Mouse (Mus musculus) heart, postnatal 4 days (tissue): ENCODE measurements at regions not wholly inside any gene's neighbourhood (a gene's known extent, or its start where the extent isn't known, plus 50 kb on each side); places are given as distances from the start of the nearest gene placed in this dataset.

ENCODE experiments used
- DNase-seq: peaks from one replicate; pipeline ENCODE4 v3.0.0; 2021

DNA sequence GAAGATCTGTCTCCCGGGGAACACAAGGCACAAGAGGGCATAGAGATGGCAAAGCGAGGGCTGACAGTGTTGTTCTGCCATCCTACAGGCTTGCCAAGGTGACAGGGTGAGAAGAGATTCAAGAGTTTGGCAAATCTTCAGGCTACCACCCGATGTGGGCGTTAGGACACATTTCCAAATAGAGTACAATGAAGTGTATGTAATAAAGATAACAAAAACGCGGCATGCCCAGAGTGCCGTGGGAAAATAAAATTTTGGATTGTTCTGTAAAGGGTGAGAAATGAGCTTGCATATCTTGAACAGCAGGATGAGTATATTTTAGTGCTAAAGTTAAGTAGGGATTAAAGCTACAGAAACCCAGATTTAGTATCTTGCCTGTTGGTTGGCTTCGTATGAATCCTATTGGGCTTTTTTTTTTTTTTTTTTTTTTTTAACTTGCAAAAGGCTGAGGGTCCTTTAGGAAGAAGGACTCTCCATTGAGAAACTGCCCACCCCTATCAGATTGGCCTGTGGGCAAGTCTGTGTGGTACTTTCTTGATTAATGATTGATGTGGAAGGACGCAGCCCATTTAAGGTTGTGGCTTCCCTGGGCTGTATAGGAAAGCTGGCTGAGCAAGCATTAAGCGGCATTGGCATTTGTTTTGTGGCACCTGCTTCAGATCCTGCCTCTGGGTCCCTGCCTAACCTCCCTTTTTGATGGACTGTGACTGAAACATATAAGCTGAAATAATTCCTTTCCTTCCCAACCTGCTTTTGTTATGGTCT is 131.7 kb upstream of the Marcks start:
- no peak for DNase-seq

GRCm38 (mm10) chr10:37266909-37267308 is 128.2 kb upstream of the Marcks start:
- no peak for DNase-seq

DNA sequence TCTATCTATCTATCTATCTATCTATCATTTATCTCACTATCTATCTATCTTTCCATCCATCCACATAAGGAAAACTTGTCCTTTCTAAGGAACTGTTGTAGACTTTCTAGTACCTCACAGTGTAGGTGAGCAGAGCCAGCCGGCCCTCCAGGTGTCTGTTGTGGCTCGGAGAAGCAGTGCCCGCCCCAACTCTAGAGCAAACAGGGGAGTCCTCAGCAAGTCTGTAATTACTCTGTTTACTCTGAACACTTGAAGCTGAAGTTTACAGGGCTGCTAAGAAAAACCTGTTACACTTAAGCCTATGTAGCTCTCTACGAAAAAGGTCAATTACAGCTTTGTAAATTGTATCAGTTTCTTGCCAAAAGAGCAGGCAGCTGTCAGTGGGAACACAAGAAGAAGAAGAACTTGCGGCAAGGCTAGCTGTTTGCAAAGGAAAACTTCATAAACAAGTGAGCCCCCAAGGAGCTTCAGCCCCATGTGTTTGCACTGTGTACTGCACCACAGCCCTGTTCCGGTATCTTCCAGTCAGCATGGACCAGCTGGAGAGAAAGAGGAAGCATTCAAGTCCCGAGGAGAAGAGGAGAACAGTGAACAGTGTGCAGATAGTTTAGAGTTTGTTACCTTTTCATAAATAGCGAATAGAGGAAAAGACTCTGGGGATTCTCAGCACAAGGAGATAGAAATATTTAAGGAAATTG is 122.2 kb upstream of the Marcks start:
- DNase-seq: peak; percentile 25

DNA sequence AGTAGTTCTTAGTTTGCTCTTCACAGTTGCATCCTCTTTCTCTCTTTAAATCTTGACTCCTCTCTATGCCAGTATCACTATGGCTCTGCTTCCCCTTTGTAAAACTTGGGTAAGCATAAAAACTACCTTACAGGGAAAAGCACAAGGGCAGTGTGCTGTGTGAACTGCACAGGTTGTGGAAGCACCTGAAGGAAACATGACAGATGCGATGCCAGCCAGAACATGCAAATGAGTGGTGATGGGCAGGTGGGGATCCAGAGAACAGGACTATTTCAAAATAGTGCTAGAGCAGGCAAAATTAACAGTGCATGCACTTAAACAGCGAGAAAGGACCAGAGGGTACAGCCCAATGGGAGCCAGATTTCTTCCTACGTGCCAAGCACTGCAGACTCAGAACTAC is 120.5 kb upstream of the Marcks start:
- no peak for DNase-seq

- DNase-seq: no peak
Observed at GRCm38 (mm10) chr10:37257544-37257943, 118.8 kb upstream of the Marcks start.

- no peak for DNase-seq
Observed at GRCm38 (mm10) chr10:37250934-37251521, 112.3 kb upstream of the Marcks start.

- no peak for DNase-seq
Observed at GRCm38 (mm10) chr10:37250157-37250556, 111.4 kb upstream of the Marcks start.

DNA sequence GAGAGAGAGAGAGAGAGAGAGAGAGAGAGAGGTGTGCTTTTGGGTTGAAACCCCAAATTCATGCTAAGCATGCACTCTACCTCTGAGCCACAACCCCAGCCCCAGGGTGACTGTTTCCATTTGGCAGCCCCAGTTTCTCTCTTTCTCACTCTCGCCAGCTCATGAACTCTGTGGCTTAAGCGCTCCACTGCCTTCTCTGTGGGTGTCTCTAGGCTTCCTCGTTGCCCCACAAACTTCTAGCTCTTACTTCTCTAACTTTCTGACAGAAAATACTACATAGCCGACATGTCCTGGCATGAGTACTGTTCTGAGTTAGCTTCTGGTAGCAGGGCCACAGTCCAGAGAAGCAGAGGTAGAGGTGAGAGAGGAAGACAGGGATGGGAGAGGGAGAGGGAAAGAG is 110.8 kb upstream of the Marcks start:
- DNase-seq: no peak

GRCm38 (mm10) chr10:37247121-37247520 is 108.4 kb upstream of the Marcks start:
- DNase-seq: no peak

GRCm38 (mm10) chr10:37243136-37243535 is 104.4 kb upstream of the Marcks start:
- no peak for DNase-seq

GRCm38 (mm10) chr10:37241821-37242263 is 103.1 kb upstream of the Marcks start:
- DNase-seq: no peak

DNA sequence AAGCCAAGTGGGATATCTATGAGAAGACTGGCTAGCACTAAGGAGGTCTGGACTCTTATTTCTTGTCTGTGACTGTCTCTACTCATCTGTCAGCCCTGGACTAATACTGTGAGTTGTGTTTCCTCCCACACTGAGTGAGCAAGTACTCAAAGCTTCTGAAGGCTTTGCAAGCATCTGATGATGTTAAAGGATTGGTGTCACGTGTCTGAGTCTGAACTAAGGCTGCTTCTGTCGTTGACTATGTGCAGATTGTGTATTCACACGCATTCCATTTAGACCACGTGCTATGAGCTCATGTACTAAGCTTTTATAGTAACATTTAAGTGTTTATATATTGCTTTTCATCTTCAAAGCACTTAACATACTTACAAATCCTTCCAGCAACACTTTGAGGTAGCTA is 101.9 kb upstream of the Marcks start:
- DNase-seq: no peak

GRCm38 (mm10) chr10:37240201-37240600 is 101.5 kb upstream of the Marcks start:
- DNase-seq: no peak

GRCm38 (mm10) chr10:37236001-37236822 is 97.5 kb upstream of the Marcks start:
- peak; percentile 12 for DNase-seq

DNA sequence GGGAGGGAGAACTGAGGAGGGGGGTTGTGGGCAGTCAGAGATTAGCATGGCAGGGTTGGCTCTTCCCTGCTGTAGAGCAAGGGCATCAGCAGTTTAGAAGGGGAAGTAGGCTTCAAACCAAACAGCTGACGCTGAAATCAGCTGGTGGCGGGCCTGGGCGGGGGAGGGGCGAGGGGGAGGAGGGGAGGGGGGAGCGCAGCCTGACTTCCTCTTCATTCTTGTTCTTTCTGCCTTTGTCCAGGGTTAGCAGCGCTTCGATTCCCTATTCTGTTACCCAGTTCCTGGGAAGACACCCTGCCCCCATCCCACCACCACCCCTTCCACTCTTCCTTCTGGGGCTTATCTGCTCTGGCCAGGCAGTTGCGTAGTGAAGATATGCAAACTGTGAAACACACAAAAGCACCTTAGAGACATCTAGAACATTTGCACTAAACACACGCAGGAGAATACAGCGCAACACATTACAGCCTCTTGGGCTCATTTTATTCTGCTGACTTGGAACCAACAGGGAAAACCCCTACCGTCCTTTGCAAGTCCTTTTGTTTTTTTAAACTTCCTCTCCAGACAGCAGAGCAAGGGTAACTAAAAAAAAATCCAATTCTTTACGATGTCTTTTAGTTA is 93.3 kb upstream of the Marcks start:
- DNase-seq: peak; percentile 50

DNA sequence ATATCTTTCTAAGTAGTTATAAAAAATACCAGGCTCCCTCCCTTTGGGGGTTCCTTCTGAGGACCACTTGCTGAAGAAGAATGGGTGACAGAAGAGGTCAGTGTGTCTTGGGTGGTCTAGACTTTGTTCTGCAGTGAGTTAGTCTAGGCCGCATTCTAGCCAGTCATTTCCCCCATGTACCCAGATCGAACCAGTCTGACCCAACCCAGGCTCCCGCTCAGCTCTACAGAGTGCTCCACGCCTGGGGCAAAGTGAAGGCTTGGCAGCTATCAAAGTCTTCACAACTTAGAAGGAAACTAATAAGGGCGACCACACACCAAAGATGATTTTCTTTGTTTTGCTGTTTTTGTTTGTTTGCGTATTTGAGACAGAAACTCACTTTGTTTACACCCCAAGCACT is 92.4 kb upstream of the Marcks start:
- DNase-seq: no peak

GRCm38 (mm10) chr10:37227889-37228288 is 89.2 kb upstream of the Marcks start:
- DNase-seq: no peak

DNA sequence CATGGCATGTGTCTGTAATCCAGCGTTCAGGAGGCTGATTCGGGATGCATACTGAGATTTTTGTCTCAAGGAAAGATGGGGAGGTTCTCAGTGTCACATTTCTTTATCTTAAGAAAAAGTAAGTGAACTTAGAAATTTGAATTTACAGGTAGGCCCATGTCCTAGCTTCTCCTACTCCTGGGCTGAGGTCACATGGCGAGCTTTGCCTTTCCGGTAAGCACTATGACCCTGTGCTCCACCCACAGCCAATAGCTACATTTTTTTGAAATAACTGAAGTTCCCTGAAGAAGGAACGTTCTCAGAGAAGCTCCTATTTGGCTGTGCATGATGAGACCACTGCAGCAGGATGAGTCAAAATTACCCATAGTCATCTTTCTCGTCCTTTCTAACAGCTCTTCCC is 83.0 kb upstream of the Marcks start:
- no peak for DNase-seq

DNA sequence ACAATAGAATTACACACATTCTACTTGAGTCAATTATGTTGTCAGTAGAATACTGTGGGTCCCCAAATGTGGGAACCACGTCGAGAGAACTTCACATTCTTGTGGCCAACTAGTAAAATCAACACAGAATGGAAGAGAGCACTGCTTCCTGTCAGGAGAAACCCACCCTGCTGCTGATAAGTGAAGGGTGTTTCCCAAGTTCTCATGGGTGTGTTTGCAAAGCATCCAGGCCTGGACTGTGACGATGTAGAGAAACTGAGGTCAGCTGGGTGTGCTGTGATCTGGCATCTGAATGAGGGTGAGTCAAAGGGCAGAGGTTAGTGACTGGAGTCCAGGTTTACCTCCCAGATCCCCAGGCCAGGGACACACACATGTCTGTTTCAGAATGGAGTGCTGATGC is 81.7 kb upstream of the Marcks start:
- DNase-seq: no peak

DNA sequence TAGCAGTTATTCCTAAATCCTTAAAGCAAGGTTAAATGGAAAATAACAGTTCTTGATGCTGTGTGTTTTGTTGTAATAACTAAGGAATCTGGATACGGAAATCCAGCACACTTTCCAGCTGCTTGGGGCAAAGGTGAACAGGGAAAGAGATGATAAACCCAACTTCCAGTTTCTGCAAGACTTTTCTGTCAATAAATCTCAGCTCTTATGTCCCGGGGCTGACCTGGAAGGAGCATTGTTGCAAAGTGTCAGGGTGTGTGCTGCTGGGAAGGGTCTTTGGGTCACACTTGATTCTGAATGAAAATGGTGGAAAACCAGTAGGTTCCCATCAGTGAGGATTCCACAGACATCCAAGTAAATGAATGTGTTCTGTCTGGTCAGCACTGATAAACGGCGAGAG is 81.2 kb upstream of the Marcks start:
- DNase-seq: no peak

- no peak for DNase-seq
Observed at GRCm38 (mm10) chr10:37219381-37219780, 80.7 kb upstream of the Marcks start.

DNA sequence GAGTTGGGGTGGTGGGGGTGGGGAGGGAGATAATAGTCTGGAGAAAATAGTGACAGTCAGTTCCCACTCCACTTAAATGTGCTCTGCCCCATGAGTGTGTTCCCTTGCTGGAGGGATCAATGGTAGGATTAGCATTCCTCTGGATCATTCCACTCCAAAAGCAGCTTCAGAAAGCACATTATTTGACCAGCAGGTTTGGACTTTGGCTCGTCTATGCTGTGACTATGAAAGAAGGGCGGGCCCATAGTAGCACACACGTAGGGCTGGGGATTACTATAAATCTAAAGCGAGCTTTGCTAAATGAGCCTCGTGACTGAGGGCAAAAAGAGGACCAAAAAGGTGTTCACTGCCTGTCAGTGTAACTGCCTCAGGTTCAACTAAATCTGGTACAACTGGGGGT is 75.9 kb upstream of the Marcks start:
- no peak for DNase-seq
